Mouse (Mus musculus) small intestine, adult 2 months (tissue): ENCODE measurements around the gene Nsun4. TPM values are rescaled to one million over a fixed set of nuclear protein-coding genes. Genes with fewer than 3 reads are reported as not detected.

Source experiments
- H3K27ac ChIP-seq: fragments of 200-500 bp; 2 replicates; pipeline ENCODE4 v1.5.1; 2012; ENCODE audit warnings: low read depth, low read length, control low read depth, inconsistent platforms; ENCODE audit not compliant: insufficient read depth
- H3K27me3 ChIP-seq: fragments of 200-500 bp; 2 replicates; pipeline ENCODE4 v1.6.1; 2012; ENCODE audit warnings: mild to moderate bottlenecking, moderate library complexity, low read length, inconsistent platforms; ENCODE audit not compliant: control insufficient read depth, insufficient read depth
- H3K36me3 ChIP-seq: fragments of 200-500 bp; 2 replicates; pipeline ENCODE4 v1.6.1; 2012; ENCODE audit warnings: mild to moderate bottlenecking, low read length, control low read depth, inconsistent platforms; ENCODE audit not compliant: control insufficient read depth, insufficient read depth
- H3K4me1 ChIP-seq: fragments of 200-500 bp; 2 replicates; pipeline ENCODE4 v1.6.1; 2012; ENCODE audit warnings: low read length, inconsistent platforms, mixed read lengths; ENCODE audit not compliant: control insufficient read depth, insufficient read depth, insufficient read length
- H3K4me3 ChIP-seq: fragments of 200-500 bp; 2 replicates; pipeline ENCODE4 v1.5.1; 2012; ENCODE audit warnings: low read depth, mild to moderate bottlenecking, control low read depth, inconsistent platforms, low read length, moderate library complexity
- CTCF ChIP-seq: fragments of 200-500 bp; IDR thresholded peaks from 2 replicates; pipeline ENCODE4 v1.5.1; 2012; ENCODE audit warnings: low read depth, mild to moderate bottlenecking, control low read depth, inconsistent platforms, low read length, moderate library complexity, mixed read lengths; ENCODE audit not compliant: insufficient replicate concordance, insufficient read length; ENCODE audit errors: extremely low read depth
- POLR2A ChIP-seq: fragments of 200-500 bp; IDR thresholded peaks from 2 replicates; pipeline ENCODE4 v1.6.1; 2012; ENCODE audit warnings: low read depth, mild to moderate bottlenecking, control low read depth, inconsistent platforms, low read length, moderate library complexity
- WGBS: fragments of 180-500 bp; shearing (Covaris S2); methylation state at CpG from one replicate; pipeline ENCODE4 v1.1.7; 2018; 5-methylcytosine and 5-hydroxymethylcytosine counted together
- polyA plus RNA-seq: library from polyadenylated mRNA; depleted of rRNA; stranded (reverse); fragments of >200 nt; gene quantifications from 2 replicates; pipeline ENCODE4 v1.2.3, GENCODE M21; 2012; rRNA removed

The Nsun4 gene
- polyA plus RNA-seq, 1 experiment: 3.7 TPM

GRCm38 (mm10) chr4:115995376-115995730 is 58.3 kb downstream of the Nsun4 start:
- no peak for TF ChIP-seq POLR2A
- TF ChIP-seq CTCF: no peak
- Histone ChIP-seq H3K27ac (no peak overlapping the region), H3K36me3 (peaks cover 37% of the 10 kb centered on the region), H3K27me3 (no peaks in the 10 kb centered on the region), H3K4me3 (no peak overlapping the region), H3K4me1 (no peaks in the 10 kb centered on the region)
- 68% methylated on average over 2 of the region's 2 CpGs for WGBS

GRCm38 (mm10) chr4:115994662-115995375 is 58.9 kb downstream of the Nsun4 start:
- Histone ChIP-seq H3K4me3 (no peak overlapping the region), H3K27ac (no peak overlapping the region), H3K36me3 (peaks cover 32% of the 10 kb centered on the region), H3K27me3 (no peaks in the 10 kb centered on the region), H3K4me1 (peaks cover 2% of the 10 kb centered on the region; the same call in 1 of the 2 replicates)
- no peak for TF ChIP-seq CTCF
- no peak for TF ChIP-seq POLR2A
- WGBS: 72% methylated on average over 16 of the region's 16 CpGs

GRCm38 (mm10) chr4:115989382-115989781 is 64.3 kb downstream of the Nsun4 start:
- WGBS: 57% methylated on average over 7 of the region's 7 CpGs
- TF ChIP-seq POLR2A: no peak
- TF ChIP-seq CTCF: no peak
- peak overlapping the region; percentile 72 for H3K27ac ChIP-seq

GRCm38 (mm10) chr4:115987858-115988530 is 65.7 kb downstream of the Nsun4 start:
- WGBS: 51% methylated on average over 5 of the region's 5 CpGs
- TF ChIP-seq CTCF (no peak), POLR2A (no peak)
- H3K27ac ChIP-seq: peak overlapping the region; percentile 94

More at GRCm38 (mm10) chr4:115989382-115989781, 64.3 kb downstream of the Nsun4 start:
- H3K36me3 ChIP-seq: no peaks in the 10 kb centered on the region
- peaks cover 27% of the 10 kb centered on the region; the same call in 1 of the 2 replicates for H3K4me1 ChIP-seq
- no peak overlapping the region for H3K4me3 ChIP-seq
- no peaks in the 10 kb centered on the region for H3K27me3 ChIP-seq

GRCm38 (mm10) chr4:115987436-115987835 is 66.2 kb downstream of the Nsun4 start:
- Histone ChIP-seq H3K4me3 (no peak overlapping the region), H3K4me1 (peaks cover 27% of the 10 kb centered on the region; the same call in 1 of the 2 replicates), H3K27me3 (no peaks in the 10 kb centered on the region), H3K36me3 (no peaks in the 10 kb centered on the region), H3K27ac (peak overlapping the region; percentile 91)
- 83% methylated on average over 1 of the region's 1 CpGs for WGBS
- TF ChIP-seq CTCF: no peak
- TF ChIP-seq POLR2A: no peak

More at GRCm38 (mm10) chr4:115987858-115988530, 65.7 kb downstream of the Nsun4 start:
- H3K36me3 ChIP-seq: no peaks in the 10 kb centered on the region
- H3K4me3 ChIP-seq: no peak overlapping the region
- no peaks in the 10 kb centered on the region for H3K27me3 ChIP-seq
- H3K4me1 ChIP-seq: peaks cover 27% of the 10 kb centered on the region; the same call in 1 of the 2 replicates

GRCm38 (mm10) chr4:115984967-115985366 is 68.7 kb downstream of the Nsun4 start:
- Histone ChIP-seq H3K4me3 (no peak overlapping the region), H3K27ac (no peak overlapping the region), H3K4me1 (peaks cover 25% of the 10 kb centered on the region; the same call in 1 of the 2 replicates), H3K27me3 (peaks cover 7% of the 10 kb centered on the region; the same call in 1 of the 2 replicates), H3K36me3 (no peaks in the 10 kb centered on the region)
- 36% methylated on average over 8 of the region's 8 CpGs for WGBS
- TF ChIP-seq CTCF (no peak), POLR2A (no peak)

- no peaks in the 10 kb centered on the region for H3K36me3 ChIP-seq
- WGBS: 8% methylated on average over 13 of the region's 13 CpGs
- H3K27ac ChIP-seq: no peak overlapping the region
- peak; percentile 65; the same call in 1 of the 2 replicates for TF ChIP-seq CTCF
- peak; percentile 40; the same call in 1 of the 2 replicates for TF ChIP-seq POLR2A
- H3K4me1 ChIP-seq: peaks cover 23% of the 10 kb centered on the region; the same call in 1 of the 2 replicates
- H3K27me3 ChIP-seq: peaks cover 16% of the 10 kb centered on the region
- no peak overlapping the region for H3K4me3 ChIP-seq
Measured at GRCm38 (mm10) chr4:115984111-115984510, 69.6 kb downstream of the Nsun4 start.

Other genes starting within 250 kb of the Nsun4 start
- 34.6 and 101 TPM in 2 replicates for gene Mob3c, start 225.8 kb downstream of the Nsun4 start, polyA plus RNA-seq
- 25.3 and 26.8 TPM in 2 replicates for gene Mknk1, start 214.7 kb downstream of the Nsun4 start, polyA plus RNA-seq
- gene Kncn, start 169.5 kb downstream of the Nsun4 start, polyA plus RNA-seq: not detected in 2 replicates
- gene 6430628N08Rik, start 163.2 kb downstream of the Nsun4 start, polyA plus RNA-seq: not detected in 2 replicates
- gene Dmbx1, start 114.0 kb downstream of the Nsun4 start, polyA plus RNA-seq: not detected in 2 replicates
- gene Faah, start 36.0 kb downstream of the Nsun4 start, polyA plus RNA-seq: 57.9 and 89.2 TPM in 2 replicates
- 45.6 and 60.5 TPM in 2 replicates for gene Uqcrh, start 21.2 kb upstream of the Nsun4 start, polyA plus RNA-seq
- 43.2 and 64.7 TPM in 2 replicates for gene Lrrc41, start 21.4 kb upstream of the Nsun4 start, polyA plus RNA-seq
- gene Rad54l, start 69.8 kb upstream of the Nsun4 start, polyA plus RNA-seq: 0.76 and 1.5 TPM in 2 replicates
- 8.3 and 10.5 TPM in 2 replicates for gene Pomgnt1, start 70.0 kb upstream of the Nsun4 start, polyA plus RNA-seq
- gene Lurap1, start 97.5 kb upstream of the Nsun4 start, polyA plus RNA-seq: 0.85 and 1.4 TPM in 2 replicates
- 30.5 and 34.8 TPM in 2 replicates for gene Tspan1, start 113.7 kb upstream of the Nsun4 start, polyA plus RNA-seq
- gene 1700042G07Rik, start 119.5 kb upstream of the Nsun4 start, polyA plus RNA-seq: not detected in 2 replicates
- not detected in 2 replicates for gene Gm49337, start 119.5 kb upstream of the Nsun4 start, polyA plus RNA-seq
- 1.8 and 2.7 TPM in 2 replicates for gene Pik3r3, start 167.7 kb upstream of the Nsun4 start, polyA plus RNA-seq